Mouse (Mus musculus) forebrain, embryonic 10.5 days (tissue): Measurements from ENCODE around the gene Gart. TPM values are rescaled to one million over a fixed set of nuclear protein-coding genes. Genes with fewer than 3 reads are reported as not detected.

ENCODE experiments used
- DNase-seq: peaks from one replicate; pipeline ENCODE4 v3.0.0-alpha.2; 2017; ENCODE audit warnings: low spot score; ENCODE audit errors: extremely low spot score
- H3K27ac ChIP-seq: fragments of 300-500 bp; sonication (generic); 2 replicates; pipeline ENCODE4 v1.5.1; 2016; ENCODE audit warnings: mild to moderate bottlenecking
- H3K27me3 ChIP-seq: fragments of 300-500 bp; sonication (generic); 2 replicates; pipeline ENCODE4 v1.6.1; 2016; ENCODE audit warnings: mild to moderate bottlenecking; ENCODE audit not compliant: poor library complexity, severe bottlenecking
- H3K36me3 ChIP-seq: fragments of 300-500 bp; sonication (generic); replicated peaks from 2 replicates; pipeline ENCODE4 v1.6.1; 2016; ENCODE audit warnings: mild to moderate bottlenecking, moderate library complexity
- H3K4me1 ChIP-seq: fragments of 300-500 bp; sonication (generic); 2 replicates; pipeline ENCODE4 v1.6.1; 2016
- H3K4me3 ChIP-seq: fragments of 300-500 bp; sonication (generic); 2 replicates; pipeline ENCODE4 v1.5.1; 2016; ENCODE audit warnings: mild to moderate bottlenecking, moderate library complexity
- H3K9me3 ChIP-seq: fragments of 300-500 bp; sonication (generic); 2 replicates; pipeline ENCODE4 v1.6.1; 2016; ENCODE audit warnings: mild to moderate bottlenecking, moderate library complexity
- WGBS: fragments of 180-500 bp; shearing (Covaris S2); methylation state at CpG from one replicate; pipeline ENCODE4 v1.1.7; 2016; 5-methylcytosine and 5-hydroxymethylcytosine counted together
- polyA plus RNA-seq: library from polyadenylated mRNA; unstranded; fragments of >200 nt; fragmentation: Nextera tagmentation; extraction: Ambion mirVana; gene quantifications from 2 replicates; pipeline ENCODE4 v1.2.1, GENCODE M21; 2016

Gart gene
- polyA plus RNA-seq, 1 experiment from 2014 or later, result 204 TPM

DNA sequence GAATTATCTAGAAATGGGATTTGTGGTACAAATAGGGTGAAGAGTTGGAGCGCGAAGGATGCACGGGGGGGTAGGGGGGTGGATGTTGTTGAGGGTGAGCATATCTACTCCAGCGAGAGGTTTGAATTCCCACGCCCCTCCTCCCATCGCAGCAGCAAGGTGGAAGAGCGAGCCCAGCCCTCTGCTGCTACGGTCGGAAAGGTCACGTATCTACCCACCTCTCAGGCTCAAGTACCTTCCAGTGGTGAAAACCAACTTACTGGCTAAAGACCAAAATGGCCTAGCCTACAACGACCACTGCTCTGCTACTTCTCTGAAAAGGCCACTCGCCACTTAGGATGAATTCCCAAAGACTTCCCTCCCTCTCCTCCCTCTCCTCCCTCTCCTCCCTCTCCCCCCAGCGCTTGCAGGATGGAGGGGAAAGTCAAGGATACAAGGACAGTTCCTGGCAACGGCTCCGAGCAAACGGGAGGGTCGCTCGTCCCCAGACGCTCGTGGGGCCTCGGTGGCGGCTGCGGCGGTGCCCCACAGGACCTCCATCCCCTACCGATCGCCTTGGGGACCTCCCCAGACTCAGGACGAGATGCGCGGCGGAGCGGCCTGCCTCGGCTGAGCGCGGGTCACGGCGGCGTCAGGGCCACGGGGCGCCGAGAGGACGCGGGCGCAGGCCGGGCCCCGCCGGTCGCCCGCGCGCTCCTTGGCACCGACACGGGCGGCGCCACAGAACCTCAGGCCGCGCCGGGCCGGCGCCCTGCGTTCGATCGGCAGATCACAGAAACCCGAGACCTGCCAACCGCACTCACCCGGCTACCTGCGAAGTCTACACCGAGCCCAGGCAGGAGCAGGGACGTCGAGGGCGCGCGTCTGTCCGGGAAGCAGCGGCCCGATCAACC, 49.7 kb downstream of the Gart start:
- Histone ChIP-seq H3K27me3 (peaks cover 40% of the 10 kb centered on the region), H3K27ac (peak overlapping the region; percentile 86), H3K9me3 (no peaks in the 10 kb centered on the region), H3K4me1 (peaks cover 31% of the 10 kb centered on the region), H3K36me3 (0 out of 2 replicates have a peak, but pooled peaks cover 2% of the 10 kb centered on the region), H3K4me3 (peak overlapping the region; percentile 75)
- DNase-seq, result peak; percentile 64
- under 1% methylated on average over 75 of the region's 75 CpGs for WGBS

DNA sequence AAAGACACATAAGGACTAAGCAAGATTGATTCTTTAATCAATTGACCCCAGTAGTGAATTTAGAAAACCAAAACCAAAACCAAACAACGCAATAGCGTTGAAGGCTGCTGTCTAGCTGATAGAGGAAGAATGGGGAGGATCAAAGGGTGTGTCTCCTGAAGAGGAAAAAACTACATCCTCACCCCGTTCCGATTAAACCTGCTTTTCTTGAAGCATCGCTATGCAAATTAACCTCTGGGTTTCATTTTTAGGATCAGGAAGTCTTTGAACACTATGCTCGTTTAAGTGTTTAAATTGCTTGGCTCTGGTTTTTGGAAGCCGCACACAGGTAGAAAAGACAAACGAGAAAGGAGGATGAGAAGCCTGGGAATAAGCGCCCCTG, 50.4 kb downstream of the Gart start:
- no peak overlapping the region for H3K27ac ChIP-seq
- 23% methylated on average over 9 of the region's 9 CpGs for WGBS

DNA sequence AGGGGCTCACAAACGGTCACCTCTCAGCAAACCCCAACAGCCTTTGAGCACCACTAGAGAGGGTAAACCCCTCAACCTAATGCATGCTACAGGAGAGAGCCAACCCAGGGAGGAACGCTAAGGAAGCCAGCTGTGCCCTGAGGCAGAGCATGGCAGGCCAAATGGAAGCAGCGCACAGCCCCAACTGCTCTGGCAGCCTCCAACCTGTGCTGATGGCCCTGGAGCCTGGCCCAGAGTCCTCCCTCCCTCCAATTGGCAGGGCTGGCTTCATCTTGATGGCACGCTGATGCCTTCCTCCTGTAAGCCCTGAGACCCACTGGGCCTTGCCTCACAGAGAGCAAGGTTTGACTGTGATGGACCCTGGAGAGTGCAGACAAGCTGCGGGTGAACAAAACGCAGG, 51.7 kb downstream of the Gart start:
- H3K9me3 ChIP-seq, result no peaks in the 10 kb centered on the region
- H3K36me3 ChIP-seq, result peaks cover 2% of the 10 kb centered on the region; the same call in 1 of the 2 replicates
- H3K4me1 ChIP-seq, result peaks cover 32% of the 10 kb centered on the region
- no peak for DNase-seq
- H3K4me3 ChIP-seq, result no peak overlapping the region
- H3K27me3 ChIP-seq, result peaks cover 40% of the 10 kb centered on the region
- whole genome bisulfite sequencing, result 81% methylated on average over 6 of the region's 6 CpGs
- no peak overlapping the region for H3K27ac ChIP-seq

More for the DNA sequence above, 50.4 kb downstream of the Gart start:
- Histone ChIP-seq H3K27me3 (peaks cover 40% of the 10 kb centered on the region), H3K36me3 (peaks cover 2% of the 10 kb centered on the region; the same call in 1 of the 2 replicates), H3K9me3 (no peaks in the 10 kb centered on the region), H3K4me3 (peak overlapping the region; percentile 75), H3K4me1 (peaks cover 32% of the 10 kb centered on the region)
- no peak for DNase-seq

DNA sequence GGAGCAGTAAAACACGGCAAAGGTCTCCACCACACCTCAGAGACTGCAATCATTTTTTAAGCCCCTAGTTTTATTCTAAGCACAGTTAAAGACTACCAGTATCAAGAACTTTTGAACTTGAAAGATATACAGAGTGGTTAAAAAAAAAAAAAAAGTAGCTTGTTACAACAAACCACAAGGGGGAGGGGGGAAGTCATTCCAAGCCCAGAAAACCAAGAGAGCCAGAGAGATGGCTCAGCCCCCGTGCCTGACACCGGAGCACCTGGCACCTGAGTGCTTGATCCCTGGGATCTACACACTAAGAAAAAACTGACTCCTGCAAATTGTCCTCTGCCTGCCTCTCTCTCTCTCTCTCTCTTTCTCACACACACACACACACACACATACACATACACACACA, 53.5 kb downstream of the Gart start:
- Histone ChIP-seq H3K4me3 (no peak overlapping the region), H3K27me3 (peaks cover 25% of the 10 kb centered on the region), H3K36me3 (peaks cover 2% of the 10 kb centered on the region; the same call in 1 of the 2 replicates), H3K4me1 (peaks cover 32% of the 10 kb centered on the region), H3K9me3 (no peaks in the 10 kb centered on the region), H3K27ac (no peak overlapping the region)
- no peak for DNase-seq
- 83% methylated on average over 3 of the region's 3 CpGs for WGBS

DNA sequence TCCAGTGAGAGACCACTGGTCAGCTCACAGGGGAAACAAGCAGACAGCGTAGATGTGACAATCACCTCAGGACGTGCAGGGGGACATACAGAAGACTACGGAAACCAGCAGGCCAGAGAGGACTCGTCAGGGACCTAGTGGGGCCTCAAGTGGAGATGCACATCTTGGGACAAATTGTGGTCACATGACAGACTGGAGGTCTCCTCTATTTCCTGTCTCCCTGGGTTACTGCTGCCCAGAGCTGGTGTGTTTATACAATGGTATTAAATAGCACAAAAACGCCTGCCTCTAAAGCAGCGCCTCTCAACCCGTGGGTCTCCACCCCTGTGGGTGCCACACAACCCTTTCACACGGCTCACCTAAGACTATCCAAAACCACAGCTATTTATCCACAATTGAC, 54.6 kb downstream of the Gart start:
- no peak for DNase-seq
- WGBS, result 84% methylated on average over 8 of the region's 8 CpGs
- Histone ChIP-seq H3K4me1 (peaks cover 25% of the 10 kb centered on the region), H3K36me3 (peaks cover 2% of the 10 kb centered on the region; the same call in 1 of the 2 replicates), H3K27ac (no peak overlapping the region), H3K4me3 (no peak overlapping the region), H3K9me3 (no peaks in the 10 kb centered on the region), H3K27me3 (peaks cover 21% of the 10 kb centered on the region)

DNA sequence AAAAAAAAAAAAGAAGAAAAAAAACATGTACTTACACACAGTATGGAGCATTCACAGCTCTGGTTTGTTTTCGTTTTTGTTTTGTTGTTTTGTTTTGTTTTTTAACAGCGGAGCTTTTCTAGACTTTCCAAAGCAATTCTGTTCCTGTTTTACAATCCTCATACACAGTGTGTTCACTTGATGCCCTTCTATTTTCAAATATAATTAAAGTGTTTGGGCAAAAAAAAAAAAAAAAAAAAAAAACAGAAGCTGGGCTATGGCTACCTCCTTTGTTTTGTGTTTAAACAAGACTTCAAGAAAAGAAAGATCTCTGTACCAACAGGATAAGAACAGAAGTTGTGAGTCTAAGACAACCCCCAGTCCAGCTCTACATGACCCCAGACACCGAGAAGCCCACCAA, 58.0 kb downstream of the Gart start:
- Histone ChIP-seq H3K27ac (no peak overlapping the region), H3K4me1 (peaks cover 11% of the 10 kb centered on the region), H3K27me3 (no peaks in the 10 kb centered on the region), H3K9me3 (no peaks in the 10 kb centered on the region), H3K4me3 (no peak overlapping the region), H3K36me3 (peaks cover 22% of the 10 kb centered on the region)
- WGBS, result 92% methylated on average over 3 of the region's 3 CpGs
- DNase-seq, result no peak

DNA sequence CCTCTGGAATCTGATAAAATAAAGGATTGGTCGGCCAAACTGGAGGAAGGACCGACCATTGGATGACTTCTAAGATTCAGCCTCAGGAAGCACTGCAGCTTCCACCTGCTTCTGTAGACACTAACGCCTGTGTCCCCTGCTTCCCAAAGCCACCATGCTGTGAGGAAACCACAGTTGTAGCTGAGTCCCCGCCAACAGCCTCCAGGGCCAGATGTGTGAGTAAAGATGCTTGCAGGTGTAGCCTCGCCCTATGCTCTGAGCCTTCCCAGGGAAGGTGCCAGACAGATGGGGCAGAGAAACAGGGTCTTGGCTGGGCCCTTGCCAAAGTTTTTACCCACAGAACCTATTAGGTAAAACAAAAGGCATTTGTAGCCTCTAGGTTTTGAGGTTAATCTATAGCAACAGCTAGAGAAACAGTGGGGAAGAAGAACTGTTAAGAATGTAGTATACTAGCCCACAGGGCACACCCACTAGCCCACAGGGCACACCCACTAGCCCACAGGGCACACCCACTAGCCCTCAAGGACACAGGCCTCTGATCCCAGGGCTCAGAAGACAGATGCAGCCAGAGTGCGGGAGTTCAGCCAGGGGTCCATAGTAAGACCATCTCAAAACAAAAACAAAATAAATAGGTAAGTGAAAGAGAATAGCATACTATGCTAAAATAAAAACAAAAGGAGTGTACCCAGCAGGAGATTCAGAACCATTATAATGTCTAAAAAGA, 58.9 kb downstream of the Gart start:
- no peak overlapping the region for H3K27ac ChIP-seq
- H3K36me3 ChIP-seq, result peaks cover 22% of the 10 kb centered on the region
- no peaks in the 10 kb centered on the region for H3K27me3 ChIP-seq
- DNase-seq, result no peak
- H3K4me3 ChIP-seq, result no peak overlapping the region
- WGBS, result 64% methylated on average over 6 of the region's 6 CpGs
- H3K4me1 ChIP-seq, result peaks cover 11% of the 10 kb centered on the region
- no peaks in the 10 kb centered on the region for H3K9me3 ChIP-seq

DNA sequence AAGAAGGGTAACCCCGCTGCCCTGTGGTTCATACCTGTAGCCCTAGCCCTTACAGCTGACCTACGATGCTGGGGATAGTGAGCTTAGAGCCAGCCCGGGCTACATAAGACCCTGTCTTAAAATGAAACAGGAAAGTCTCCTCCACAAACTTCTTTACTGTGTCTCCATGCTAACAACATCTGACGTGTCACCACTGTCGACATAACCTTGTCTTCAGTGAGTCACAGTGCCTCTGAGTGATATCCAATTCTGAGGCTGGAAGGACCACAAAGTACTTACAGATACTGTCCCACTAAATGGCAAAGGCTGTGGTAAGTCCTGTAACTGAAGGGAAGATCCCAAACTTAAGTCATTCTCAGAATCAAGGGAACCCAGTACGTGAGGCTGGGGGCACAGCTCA, 60.5 kb downstream of the Gart start:
- H3K27ac ChIP-seq, result no peak overlapping the region
- no peaks in the 10 kb centered on the region for H3K9me3 ChIP-seq
- WGBS, result 94% methylated on average over 6 of the region's 6 CpGs
- H3K36me3 ChIP-seq, result peaks cover 29% of the 10 kb centered on the region
- 0 out of 2 replicates have a peak, but pooled peaks cover 2% of the 10 kb centered on the region for H3K4me1 ChIP-seq
- H3K27me3 ChIP-seq, result no peaks in the 10 kb centered on the region
- DNase-seq, result no peak
- H3K4me3 ChIP-seq, result no peak overlapping the region

DNA sequence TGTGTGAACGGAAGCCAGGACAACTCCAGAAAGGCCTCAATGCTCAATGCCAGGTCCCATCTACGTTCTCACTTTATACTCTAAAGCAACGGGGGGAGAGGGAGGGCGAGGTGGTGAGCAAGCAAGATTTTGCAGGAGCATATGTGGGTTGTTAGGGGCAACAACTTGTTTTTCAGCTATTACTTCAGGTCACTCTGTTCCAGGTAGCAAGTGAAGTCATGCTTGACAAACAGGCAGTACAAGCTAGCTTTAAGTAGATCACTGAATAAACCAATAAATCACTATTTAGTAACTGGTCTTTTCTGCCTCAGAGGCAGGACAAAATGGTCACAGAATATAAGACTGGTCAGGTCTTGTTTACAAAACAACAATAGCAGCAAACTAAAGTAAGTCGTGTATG, 61.1 kb downstream of the Gart start:
- peaks cover 32% of the 10 kb centered on the region for H3K36me3 ChIP-seq
- 93% methylated on average over 5 of the region's 5 CpGs for WGBS
- H3K27ac ChIP-seq, result no peak overlapping the region
- H3K4me1 ChIP-seq, result 0 out of 2 replicates have a peak, but pooled peaks cover 2% of the 10 kb centered on the region
- H3K9me3 ChIP-seq, result no peaks in the 10 kb centered on the region
- no peak for DNase-seq
- H3K27me3 ChIP-seq, result no peaks in the 10 kb centered on the region
- H3K4me3 ChIP-seq, result no peak overlapping the region

DNA sequence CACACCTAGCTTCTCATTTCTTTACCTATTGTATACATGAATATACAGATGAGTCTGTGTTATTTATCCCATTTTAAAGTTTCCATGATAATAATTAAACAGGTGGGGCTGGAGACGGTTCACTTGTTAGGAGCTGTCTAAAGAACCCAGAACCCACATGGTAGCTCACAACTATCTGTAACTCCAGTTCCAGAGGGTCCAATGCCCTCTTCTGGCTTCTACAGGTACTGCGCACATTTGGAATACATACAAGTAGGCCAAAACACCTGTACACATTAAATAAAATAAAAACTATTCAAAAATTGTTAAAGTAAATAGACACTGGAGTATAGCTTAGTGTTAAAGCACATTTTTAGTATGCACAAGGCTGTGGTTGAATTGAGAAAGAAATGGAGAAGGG, 64.4 kb downstream of the Gart start:
- WGBS, result 75% methylated on average over 2 of the region's 2 CpGs

DNA sequence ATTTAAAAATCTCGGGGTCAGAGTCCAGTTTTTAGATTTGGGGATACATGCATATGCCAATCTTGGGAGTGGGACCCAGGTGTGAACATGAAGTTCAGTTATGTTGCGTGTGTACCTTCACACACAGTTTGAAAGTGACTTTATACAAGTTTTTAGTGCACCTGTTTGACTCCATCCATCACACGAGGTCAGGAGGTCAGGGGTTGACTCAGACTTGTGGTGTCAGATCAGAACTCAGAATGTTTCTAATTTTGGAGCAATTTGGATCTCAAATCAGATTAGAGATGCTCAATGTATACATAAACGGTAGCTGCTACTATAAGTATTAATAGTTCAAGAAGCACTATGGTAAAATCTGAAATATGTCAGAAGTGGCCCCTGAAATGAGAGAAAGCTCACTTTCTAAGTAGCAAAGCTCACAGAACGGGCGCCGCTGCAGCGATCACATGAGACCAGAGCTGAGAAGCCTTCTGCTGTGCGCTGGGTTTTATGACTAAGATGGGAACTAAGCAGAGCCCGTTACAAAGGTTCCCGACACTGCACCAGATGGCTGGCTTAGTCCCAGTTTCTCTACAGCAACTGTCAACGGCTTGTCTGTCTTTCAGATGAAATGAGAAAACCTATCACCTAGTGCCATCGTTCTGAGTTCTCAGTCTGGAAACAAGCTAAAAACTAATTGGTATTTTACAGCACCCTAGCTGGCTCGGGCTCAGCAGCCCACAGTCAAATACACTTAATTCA, 67.6 kb downstream of the Gart start:
- no peaks in the 10 kb centered on the region for H3K27me3 ChIP-seq
- H3K36me3 ChIP-seq, result peaks cover 34% of the 10 kb centered on the region
- 90% methylated on average over 14 of the region's 14 CpGs for WGBS
- no peak overlapping the region for H3K27ac ChIP-seq
- DNase-seq, result no peak
- peaks cover 8% of the 10 kb centered on the region for H3K4me1 ChIP-seq
- H3K9me3 ChIP-seq, result no peaks in the 10 kb centered on the region
- H3K4me3 ChIP-seq, result no peak overlapping the region

More for the DNA sequence above, 64.4 kb downstream of the Gart start:
- Histone ChIP-seq H3K4me1 (no peaks in the 10 kb centered on the region), H3K4me3 (no peak overlapping the region), H3K9me3 (no peaks in the 10 kb centered on the region), H3K36me3 (peaks cover 35% of the 10 kb centered on the region), H3K27ac (no peak overlapping the region), H3K27me3 (no peaks in the 10 kb centered on the region)
- peak; percentile 30 for DNase-seq

DNA sequence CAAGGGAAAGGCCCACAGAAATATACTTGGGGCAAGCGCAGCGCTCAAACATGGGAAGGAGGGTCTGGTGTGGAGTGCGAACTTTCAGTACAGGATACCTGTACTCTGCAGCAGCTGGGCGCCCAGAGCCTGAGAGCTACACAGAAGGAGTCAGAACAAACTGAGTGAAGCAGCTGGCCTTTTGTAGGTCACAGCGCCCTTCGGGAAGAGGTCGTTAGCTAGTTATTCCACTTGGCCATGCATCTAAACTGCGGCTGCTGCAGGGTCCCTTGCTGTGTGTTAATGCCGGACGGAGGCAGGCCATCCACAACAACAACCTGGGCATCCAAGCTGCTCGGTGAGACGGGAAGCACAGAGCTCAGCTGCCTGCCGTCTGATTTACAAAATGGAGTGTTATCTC, 71.6 kb downstream of the Gart start:
- 71% methylated on average over 13 of the region's 13 CpGs for WGBS
- no peak overlapping the region for H3K4me3 ChIP-seq
- no peaks in the 10 kb centered on the region for H3K9me3 ChIP-seq
- H3K4me1 ChIP-seq, result peaks cover 8% of the 10 kb centered on the region
- H3K27ac ChIP-seq, result 0 out of 2 replicates have a peak overlapping the region, but pooled peaks have one; percentile 48
- no peak for DNase-seq
- H3K36me3 ChIP-seq, result peaks cover 22% of the 10 kb centered on the region
- no peaks in the 10 kb centered on the region for H3K27me3 ChIP-seq
